Mouse (Mus musculus) heart, embryonic 14.5 days (tissue): Measurements from ENCODE around the gene Mcf2l. TPM values are rescaled to one million over a fixed set of nuclear protein-coding genes. Genes with fewer than 3 reads are reported as not detected.

Experiments used
- ATAC-seq: fragments of 200-750 bp; cut with Nextera tagmentation; 2 replicates; pipeline ENCODE4 v1.8.0; 2017; ENCODE audit warnings: low read depth, moderate TSS enrichment; ENCODE audit not compliant: insufficient number of reproducible peaks, insufficient read depth, low FRiP score
- H3K27ac ChIP-seq, 2 experiments: fragments of 200-500 bp in 1 of 2; fragments of 300-500 bp in 1 of 2; sonication (generic) in 1 of 2; replicated peaks in 1 of 2; 2 replicates each; pipeline ENCODE4 v1.5.1; 2012 to 2014; ENCODE audit warnings: low read depth in 2 of 2, low read length in 2 of 2, control low read depth in 1 of 2, mild to moderate bottlenecking in 1 of 2, mixed read lengths in 1 of 2; ENCODE audit not compliant: control insufficient read depth in 1 of 2, insufficient read depth in 1 of 2
- H3K27me3 ChIP-seq: fragments of 300-500 bp; sonication (generic); 2 replicates; pipeline ENCODE4 v1.6.1; 2014; ENCODE audit warnings: mild to moderate bottlenecking, low read length, control low read depth; ENCODE audit not compliant: control insufficient read depth, insufficient read depth
- H3K36me3 ChIP-seq: fragments of 300-500 bp; sonication (generic); 2 replicates; pipeline ENCODE4 v1.6.1; 2014; ENCODE audit warnings: mild to moderate bottlenecking, control low read depth, low read length, mixed read lengths; ENCODE audit not compliant: control insufficient read depth, insufficient read depth
- H3K4me1 ChIP-seq, 2 experiments: fragments of 200-500 bp in 1 of 2; fragments of 300-500 bp in 1 of 2; sonication (generic) in 1 of 2; 2 replicates each; pipeline ENCODE4 v1.6.1; 2012 to 2014; ENCODE audit warnings: low read length in 2 of 2, control low read depth in 1 of 2, mixed read lengths in 1 of 2; ENCODE audit not compliant: control insufficient read depth in 2 of 2, insufficient read depth in 2 of 2
- H3K4me2 ChIP-seq: fragments of 300-500 bp; sonication (generic); 2 replicates; pipeline ENCODE4 v1.6.1; 2014; ENCODE audit warnings: mild to moderate bottlenecking, low read length
- H3K4me3 ChIP-seq, 2 experiments: fragments of 200-500 bp in 1 of 2; fragments of 300-500 bp in 1 of 2; sonication (generic) in 1 of 2; 2 replicates each; pipeline ENCODE4 v1.5.1; 2012 to 2014; ENCODE audit warnings: low read length in 2 of 2, mild to moderate bottlenecking in 2 of 2, control low read depth in 1 of 2, low read depth in 1 of 2, moderate library complexity in 1 of 2; ENCODE audit not compliant: control insufficient read depth in 1 of 2, insufficient read depth in 1 of 2
- H3K9ac ChIP-seq: fragments of 300-500 bp; sonication (generic); 2 replicates; pipeline ENCODE4 v1.6.1; 2014; ENCODE audit warnings: mild to moderate bottlenecking, low read length
- H3K9me3 ChIP-seq: fragments of 300-500 bp; sonication (generic); 2 replicates; pipeline ENCODE4 v1.6.1; 2016; ENCODE audit warnings: low read length, control low read depth; ENCODE audit not compliant: control insufficient read depth
- WGBS: fragments of 180-500 bp; shearing (Covaris S2); extraction: QIAGEN DNeasy Blood & Tissue Kit; methylation state at CpG from one replicate; pipeline ENCODE4 v1.1.7; 2014; 5-methylcytosine and 5-hydroxymethylcytosine counted together
- polyA plus RNA-seq: library from polyadenylated mRNA; unstranded; fragments of >200 nt; fragmentation: Nextera tagmentation; extraction: Ambion mirVana; gene quantifications from 2 replicates; pipeline ENCODE4 v1.2.1, GENCODE M21; 2014

The Mcf2l gene
- polyA plus RNA-seq, 1 experiment from 2014 or later: 13.4 TPM

DNA sequence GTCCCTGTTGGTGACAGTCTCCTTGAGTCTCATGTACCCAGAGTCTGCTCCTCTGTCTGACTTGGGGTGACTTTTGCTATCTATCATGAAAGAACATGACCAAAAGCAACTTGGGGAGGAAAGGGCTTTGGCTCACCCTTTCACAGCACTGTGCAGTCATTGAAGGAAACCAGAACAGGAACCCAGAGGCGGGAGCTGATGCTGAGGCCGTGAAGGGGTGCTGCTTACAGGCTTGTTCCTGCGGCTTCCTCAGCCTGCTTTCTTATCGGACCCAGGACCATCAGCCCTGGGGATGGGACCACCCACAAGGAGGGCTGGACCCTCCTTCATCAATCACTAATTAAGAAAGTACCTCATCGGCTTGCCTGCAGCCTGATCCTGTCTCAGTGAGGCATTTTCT is 103.1 kb downstream of the Mcf2l start:
- Histone ChIP-seq H3K9me3 (0 out of 2 replicates have a peak, but pooled peaks cover 4% of the 10 kb centered on the region), H3K9ac (no peak overlapping the region), H3K4me1 (no peaks in the 10 kb centered on the region), H3K27me3 (no peaks in the 10 kb centered on the region), H3K4me3 (no peak overlapping the region), H3K27ac (no peak overlapping the region), H3K4me2 (no peak overlapping the region), H3K36me3 (no peaks in the 10 kb centered on the region)
- no peak for ATAC-seq
- 31% methylated on average over 5 of the region's 5 CpGs for WGBS

- H3K4me3 ChIP-seq: no peak overlapping the region
- no peak overlapping the region for H3K27ac ChIP-seq
- ATAC-seq: no peak
- H3K36me3 ChIP-seq: no peaks in the 10 kb centered on the region
- H3K27me3 ChIP-seq: no peaks in the 10 kb centered on the region
- 0 out of 2 replicates have a peak, but pooled peaks cover 6% of the 10 kb centered on the region for H3K9me3 ChIP-seq
- no peak overlapping the region for H3K9ac ChIP-seq
- 47% methylated on average over 12 of the region's 12 CpGs for WGBS
- H3K4me1 ChIP-seq: no peaks in the 10 kb centered on the region
- H3K4me2 ChIP-seq: no peak overlapping the region
Observed at GRCm38 (mm10) chr8:12977325-12977724, 103.7 kb downstream of the Mcf2l start.

DNA sequence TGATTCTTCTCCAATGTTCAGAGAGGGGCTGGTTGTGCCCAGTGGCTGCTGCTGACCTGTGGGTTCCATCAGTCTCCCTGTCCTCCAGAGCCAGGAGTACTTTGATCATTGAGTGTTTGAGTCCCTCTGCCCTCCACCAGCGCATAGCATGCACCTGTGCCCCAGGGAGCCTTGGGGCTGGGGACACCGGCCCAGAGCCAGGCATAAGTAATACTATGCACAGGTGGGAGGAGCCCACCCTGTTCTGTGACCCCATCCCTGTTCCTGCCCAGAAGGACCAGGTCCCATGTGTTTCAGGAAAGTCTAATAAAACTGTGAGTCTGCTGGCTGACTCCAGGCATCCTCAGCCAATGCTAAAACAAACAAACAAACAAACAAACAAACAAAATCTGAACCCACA is 104.7 kb downstream of the Mcf2l start:
- H3K27ac ChIP-seq: no peak overlapping the region
- H3K9me3 ChIP-seq: 0 out of 2 replicates have a peak, but pooled peaks cover 6% of the 10 kb centered on the region
- H3K4me2 ChIP-seq: no peak overlapping the region
- H3K36me3 ChIP-seq: no peaks in the 10 kb centered on the region
- H3K27me3 ChIP-seq: no peaks in the 10 kb centered on the region
- H3K4me3 ChIP-seq: no peak overlapping the region
- H3K4me1 ChIP-seq: no peaks in the 10 kb centered on the region
- no peak for ATAC-seq
- no peak overlapping the region for H3K9ac ChIP-seq
- 52% methylated on average over 2 of the region's 2 CpGs for WGBS

- WGBS: 22% methylated on average over 5 of the region's 5 CpGs
- 0 out of 2 replicates have a peak, but pooled peaks have one; percentile 23 for ATAC-seq
Observed at GRCm38 (mm10) chr8:12978726-12979125, 105.1 kb downstream of the Mcf2l start.

GRCm38 (mm10) chr8:12983681-12984467 is 110.3 kb downstream of the Mcf2l start:
- H3K9ac ChIP-seq: no peak overlapping the region
- 0 out of 2 replicates have a peak, but pooled peaks cover 6% of the 10 kb centered on the region for H3K9me3 ChIP-seq
- WGBS: 77% methylated on average over 18 of the region's 18 CpGs
- no peaks in the 10 kb centered on the region for H3K27me3 ChIP-seq
- H3K27ac ChIP-seq: no peak overlapping the region
- H3K4me1 ChIP-seq: peaks cover 5 to 6% of the 10 kb centered on the region in 2 experiments; a peak in 3 of 4 replicates
- ATAC-seq: no peak
- H3K4me2 ChIP-seq: no peak overlapping the region
- no peaks in the 10 kb centered on the region for H3K36me3 ChIP-seq
- H3K4me3 ChIP-seq: no peak overlapping the region

More at GRCm38 (mm10) chr8:12978726-12979125, 105.1 kb downstream of the Mcf2l start:
- no peak overlapping the region for H3K4me2 ChIP-seq
- no peaks in the 10 kb centered on the region for H3K36me3 ChIP-seq
- no peaks in the 10 kb centered on the region for H3K27me3 ChIP-seq
- H3K4me1 ChIP-seq: no peaks in the 10 kb centered on the region
- H3K9ac ChIP-seq: no peak overlapping the region
- 0 out of 2 replicates have a peak, but pooled peaks cover 6% of the 10 kb centered on the region for H3K9me3 ChIP-seq
- H3K4me3 ChIP-seq: no peak overlapping the region
- no peak overlapping the region for H3K27ac ChIP-seq

- Histone ChIP-seq H3K4me2 (no peak overlapping the region), H3K36me3 (no peaks in the 10 kb centered on the region), H3K4me3 (no peak overlapping the region), H3K9me3 (0 out of 2 replicates have a peak, but pooled peaks cover 6% of the 10 kb centered on the region), H3K27me3 (no peaks in the 10 kb centered on the region), H3K9ac (no peak overlapping the region), H3K27ac (no peak overlapping the region), H3K4me1 (peaks cover 5 to 6% of the 10 kb centered on the region in 2 experiments; a peak in 3 of 4 replicates)
- ATAC-seq: no peak
- 84% methylated on average over 17 of the region's 17 CpGs for WGBS
Observed at GRCm38 (mm10) chr8:12984601-12985243, 111.1 kb downstream of the Mcf2l start.

DNA sequence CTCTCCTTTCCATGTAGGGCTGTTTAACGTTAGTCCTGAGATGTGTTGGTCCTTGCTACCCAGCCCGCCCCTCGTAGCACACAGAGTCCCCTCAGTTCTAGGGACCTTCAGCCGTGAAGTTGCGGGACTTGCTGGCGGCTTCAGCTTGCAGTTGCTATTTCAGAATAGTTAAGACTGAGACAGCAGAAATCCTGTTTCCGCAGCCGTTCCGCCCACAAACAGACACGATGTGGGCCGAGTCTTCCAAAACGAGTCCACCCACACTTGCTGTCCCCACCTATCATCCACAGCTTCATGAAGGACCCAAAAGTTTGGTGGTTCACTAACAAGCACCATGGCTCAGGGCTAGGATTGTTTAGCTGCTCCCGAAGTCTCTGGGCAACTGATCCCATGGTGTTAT is 111.7 kb downstream of the Mcf2l start:
- 87% methylated on average over 13 of the region's 13 CpGs for WGBS
- peaks cover 5 to 6% of the 10 kb centered on the region in 2 experiments; a peak in 3 of 4 replicates for H3K4me1 ChIP-seq
- no peaks in the 10 kb centered on the region for H3K27me3 ChIP-seq
- no peak for ATAC-seq
- no peak overlapping the region for H3K9ac ChIP-seq
- no peaks in the 10 kb centered on the region for H3K36me3 ChIP-seq
- H3K27ac ChIP-seq: no peak overlapping the region
- 0 out of 2 replicates have a peak, but pooled peaks cover 6% of the 10 kb centered on the region for H3K9me3 ChIP-seq
- no peak overlapping the region for H3K4me2 ChIP-seq
- H3K4me3 ChIP-seq: no peak overlapping the region
